Mouse (Mus musculus) forebrain, embryonic 14.5 days (tissue): ENCODE measurements around the gene Hes5. TPM values are rescaled to one million over a fixed set of nuclear protein-coding genes. Genes with fewer than 3 reads are reported as not detected.

ENCODE experiments used
- ATAC-seq: fragments of 200-750 bp; cut with Nextera tagmentation; 2 replicates; pipeline ENCODE4 v1.8.0; 2017; ENCODE audit warnings: mild to moderate bottlenecking, moderate library complexity
- DNase-seq: peaks from one replicate; pipeline ENCODE4 v3.0.0-alpha.2; 2015; ENCODE audit warnings: low spot score
- H3K27ac ChIP-seq: fragments of 300-500 bp; sonication (generic); 2 replicates; pipeline ENCODE4 v1.5.1; 2014; ENCODE audit warnings: low read depth, mild to moderate bottlenecking, control low read depth, low read length, moderate library complexity
- H3K27me3 ChIP-seq: fragments of 300-500 bp; sonication (generic); replicated peaks from 2 replicates; pipeline ENCODE4 v1.6.1; 2014; ENCODE audit warnings: low read length, control low read depth, mixed read lengths; ENCODE audit not compliant: control insufficient read depth, insufficient read depth
- H3K36me3 ChIP-seq: fragments of 300-500 bp; sonication (generic); 2 replicates; pipeline ENCODE4 v1.6.1; 2014; ENCODE audit warnings: low read length, control low read depth; ENCODE audit not compliant: control insufficient read depth, insufficient read depth
- H3K4me1 ChIP-seq: fragments of 300-500 bp; sonication (generic); 2 replicates; pipeline ENCODE4 v1.6.1; 2014; ENCODE audit warnings: antibody characterized with exemption, low read length, control low read depth; ENCODE audit not compliant: control insufficient read depth, insufficient read depth
- H3K4me2 ChIP-seq: fragments of 300-500 bp; sonication (generic); 2 replicates; pipeline ENCODE4 v1.6.1; 2014; ENCODE audit warnings: mild to moderate bottlenecking, control low read depth, low read length
- H3K4me3 ChIP-seq: fragments of 300-500 bp; sonication (generic); 2 replicates; pipeline ENCODE4 v1.5.1; 2014; ENCODE audit warnings: low read depth, low read length, control low read depth
- H3K9ac ChIP-seq: fragments of 300-500 bp; sonication (generic); 2 replicates; pipeline ENCODE4 v1.6.1; 2014; ENCODE audit warnings: mild to moderate bottlenecking, low read length, control low read depth, moderate library complexity
- H3K9me3 ChIP-seq: fragments of 300-500 bp; sonication (generic); replicated peaks from 2 replicates; pipeline ENCODE4 v1.6.1; 2016; ENCODE audit warnings: low read length, control low read depth, mixed read lengths; ENCODE audit not compliant: control insufficient read depth
- WGBS: fragments of 180-500 bp; shearing (Covaris S2); extraction: QIAGEN DNeasy Blood & Tissue Kit; methylation state at CpG from one replicate; pipeline ENCODE4 v1.1.7; 2014; 5-methylcytosine and 5-hydroxymethylcytosine counted together
- polyA plus RNA-seq: library from polyadenylated mRNA; unstranded; fragments of >200 nt; fragmentation: Nextera tagmentation; extraction: Ambion mirVana; gene quantifications from 2 replicates; pipeline ENCODE4 v1.2.1, GENCODE M21; 2014

Hes5 gene
- polyA plus RNA-seq, 1 experiment from 2014 or later = 86.0 TPM

DNA sequence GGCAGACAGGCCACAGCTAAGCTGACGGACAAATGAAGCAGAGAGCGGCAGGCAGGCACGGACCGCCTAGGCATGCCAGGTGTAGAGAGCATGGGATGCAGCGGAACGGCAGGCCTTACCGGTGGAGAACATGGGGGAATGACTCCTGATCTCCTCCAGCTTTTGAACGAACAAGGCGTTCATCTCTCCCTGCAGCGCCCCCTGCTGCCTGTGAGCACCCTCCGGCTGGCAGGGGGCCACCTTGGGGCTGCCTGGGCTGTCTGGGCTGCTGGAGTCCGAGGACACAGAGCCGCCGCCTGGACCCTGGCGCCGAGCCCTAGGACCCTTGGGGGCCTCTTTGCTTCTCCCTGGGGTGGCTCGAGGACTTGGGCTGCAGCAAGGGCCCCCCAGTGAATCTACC, 25.4 kb downstream of the Hes5 start:
- ATAC-seq = peak; percentile 41
- WGBS = 18% methylated on average over 15 of the region's 17 CpGs
- Histone ChIP-seq H3K4me3 (no peak overlapping the region), H3K27ac (no peak overlapping the region), H3K4me2 (0 out of 2 replicates have a peak overlapping the region, but pooled peaks have one; percentile 12), H3K27me3 (no peaks in the 10 kb centered on the region), H3K9ac (peak overlapping the region; percentile 35), H3K36me3 (peaks cover 11% of the 10 kb centered on the region), H3K4me1 (no peaks in the 10 kb centered on the region), H3K9me3 (no peaks in the 10 kb centered on the region)
- peak; percentile 69 for DNase-seq

DNA sequence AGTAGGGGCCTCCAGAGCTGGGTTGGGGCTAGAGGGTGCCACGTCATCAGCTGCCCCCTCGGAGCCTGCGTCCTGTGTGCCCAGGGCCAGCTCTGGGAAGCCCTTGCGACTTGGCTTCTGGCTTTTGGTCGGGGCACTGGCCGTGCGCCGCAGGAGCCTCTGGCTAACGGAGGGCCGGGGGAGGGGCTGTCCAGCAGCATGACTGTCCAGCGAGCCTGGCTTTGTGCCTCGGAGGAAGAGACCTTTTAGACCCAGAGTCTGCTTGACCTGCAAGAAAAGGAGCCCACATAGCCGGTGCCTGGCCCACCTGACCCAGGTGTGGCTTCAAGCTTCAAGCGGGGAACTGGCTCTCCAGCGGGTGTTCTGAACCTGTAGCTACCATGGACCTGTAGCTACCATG, 26.0 kb downstream of the Hes5 start:
- Histone ChIP-seq H3K4me1 (no peaks in the 10 kb centered on the region), H3K4me3 (no peak overlapping the region), H3K9ac (no peak overlapping the region), H3K9me3 (no peaks in the 10 kb centered on the region), H3K36me3 (peaks cover 5% of the 10 kb centered on the region; the same call in 1 of the 2 replicates), H3K27ac (no peak overlapping the region), H3K4me2 (no peak overlapping the region), H3K27me3 (no peaks in the 10 kb centered on the region)
- no peak for ATAC-seq
- WGBS = 65% methylated on average over 15 of the region's 15 CpGs
- DNase-seq = no peak

DNA sequence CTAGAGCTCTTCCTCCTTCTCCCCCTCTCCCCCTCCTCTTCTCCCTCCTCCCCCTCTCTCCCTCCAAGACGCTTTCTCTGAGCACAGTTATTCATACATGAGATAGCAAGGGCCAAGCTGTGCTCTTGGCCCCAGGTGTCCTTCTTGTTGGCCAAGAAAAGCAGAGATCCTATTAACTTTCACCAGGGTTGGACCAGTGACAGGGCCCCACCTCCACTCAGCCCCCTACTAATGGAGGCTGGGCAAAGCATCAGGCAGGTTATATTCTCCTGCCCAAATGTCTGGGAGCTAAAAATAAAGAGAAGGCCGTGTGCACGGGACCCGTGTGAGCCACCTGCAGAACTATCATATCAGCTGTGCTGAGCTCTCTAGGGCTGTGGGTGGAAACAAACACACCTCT, 34.2 kb downstream of the Hes5 start:
- Histone ChIP-seq H3K4me3 (no peak overlapping the region), H3K27me3 (no peaks in the 10 kb centered on the region), H3K36me3 (no peaks in the 10 kb centered on the region), H3K4me1 (no peaks in the 10 kb centered on the region), H3K4me2 (no peak overlapping the region), H3K9me3 (no peaks in the 10 kb centered on the region), H3K9ac (no peak overlapping the region), H3K27ac (no peak overlapping the region)
- DNase-seq (no peak), ATAC-seq (no peak)
- 75% methylated on average over 4 of the region's 4 CpGs for WGBS

DNA sequence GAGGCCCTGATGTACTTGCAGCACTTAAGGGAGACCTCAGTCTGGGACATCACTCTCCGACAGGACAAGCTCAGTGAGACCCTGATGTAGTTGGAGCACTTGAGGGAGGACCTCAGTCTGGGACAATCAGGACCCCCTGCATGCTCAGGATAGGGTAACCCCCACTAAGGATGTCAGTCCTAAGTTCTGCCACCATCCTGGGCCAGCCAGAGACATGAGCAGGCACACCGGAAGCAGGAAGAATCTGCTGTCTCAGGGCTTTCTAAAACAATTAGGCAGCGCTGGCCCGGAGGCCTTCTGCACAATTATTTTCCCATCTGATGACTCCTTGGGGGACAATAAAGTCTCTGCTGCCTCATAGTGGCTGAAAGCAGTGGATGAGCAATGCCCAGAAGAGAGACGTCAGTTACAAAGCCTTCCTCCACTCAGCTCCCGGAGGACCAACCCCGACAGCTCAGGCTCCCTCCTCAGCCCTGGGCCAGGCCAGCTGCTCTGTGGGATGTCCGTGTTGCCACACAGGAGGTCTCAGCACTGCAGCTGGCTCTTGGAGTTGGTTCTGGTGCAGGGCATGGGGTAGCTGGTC, 35.9 kb downstream of the Hes5 start:
- Histone ChIP-seq H3K4me1 (no peaks in the 10 kb centered on the region), H3K4me2 (no peak overlapping the region), H3K4me3 (no peak overlapping the region), H3K27ac (no peak overlapping the region), H3K9me3 (no peaks in the 10 kb centered on the region), H3K9ac (no peak overlapping the region), H3K36me3 (no peaks in the 10 kb centered on the region), H3K27me3 (no peaks in the 10 kb centered on the region)
- no peak for ATAC-seq
- 43% methylated on average over 8 of the region's 8 CpGs for WGBS
- DNase-seq = no peak

DNA sequence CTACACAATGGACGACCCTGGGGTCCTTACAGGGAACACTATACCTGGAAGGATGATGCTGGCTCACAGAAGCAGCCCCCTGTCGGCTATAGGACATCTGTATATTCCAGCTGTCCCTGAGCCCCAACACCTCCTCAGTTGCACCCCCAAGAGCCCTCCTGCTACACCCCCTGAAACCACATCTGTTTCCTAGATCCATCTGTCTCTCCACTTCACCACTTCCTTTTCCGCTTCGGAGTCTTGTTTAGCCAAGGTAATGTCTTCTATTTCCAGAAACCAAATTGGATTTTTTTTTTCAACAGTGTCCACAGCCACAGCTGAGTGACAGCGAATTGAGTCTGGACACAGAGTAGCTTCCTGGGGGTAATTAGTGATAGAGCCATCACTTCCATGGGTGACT, 38.7 kb downstream of the Hes5 start:
- H3K9ac ChIP-seq = no peak overlapping the region
- ATAC-seq (no peak), DNase-seq (no peak)
- H3K9me3 ChIP-seq = no peaks in the 10 kb centered on the region
- H3K36me3 ChIP-seq = no peaks in the 10 kb centered on the region
- 85% methylated on average over 5 of the region's 5 CpGs for WGBS
- H3K4me3 ChIP-seq = no peak overlapping the region
- no peaks in the 10 kb centered on the region for H3K27me3 ChIP-seq
- no peak overlapping the region for H3K4me2 ChIP-seq
- no peak overlapping the region for H3K27ac ChIP-seq
- no peaks in the 10 kb centered on the region for H3K4me1 ChIP-seq

DNA sequence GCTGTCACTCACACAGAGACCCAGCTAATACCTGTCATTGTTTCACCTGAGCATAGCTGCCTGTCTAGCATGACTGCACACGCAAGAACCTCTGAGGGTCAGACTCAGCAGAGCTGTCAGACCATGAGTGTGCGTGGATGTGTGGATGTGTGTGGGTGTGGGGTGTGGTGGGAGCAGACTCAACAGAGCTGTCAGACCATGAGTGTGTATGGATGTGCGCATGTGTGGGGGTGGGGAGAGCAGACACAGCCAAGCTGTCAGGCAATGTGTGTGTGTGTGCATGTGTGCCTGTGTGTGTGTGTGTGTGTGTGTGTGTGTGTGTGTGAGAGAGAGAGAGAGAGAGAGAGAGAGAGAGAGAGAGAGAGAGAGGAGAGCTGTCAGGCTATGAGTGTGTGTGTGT, 44.6 kb downstream of the Hes5 start:
- H3K36me3 ChIP-seq = no peaks in the 10 kb centered on the region
- no peaks in the 10 kb centered on the region for H3K27me3 ChIP-seq
- DNase-seq (no peak), ATAC-seq (no peak)
- no peak overlapping the region for H3K9ac ChIP-seq
- no peak overlapping the region for H3K4me3 ChIP-seq
- H3K27ac ChIP-seq = no peak overlapping the region
- no peaks in the 10 kb centered on the region for H3K4me1 ChIP-seq
- no peak overlapping the region for H3K4me2 ChIP-seq
- H3K9me3 ChIP-seq = no peaks in the 10 kb centered on the region
- 92% methylated on average over 3 of the region's 3 CpGs for WGBS

DNA sequence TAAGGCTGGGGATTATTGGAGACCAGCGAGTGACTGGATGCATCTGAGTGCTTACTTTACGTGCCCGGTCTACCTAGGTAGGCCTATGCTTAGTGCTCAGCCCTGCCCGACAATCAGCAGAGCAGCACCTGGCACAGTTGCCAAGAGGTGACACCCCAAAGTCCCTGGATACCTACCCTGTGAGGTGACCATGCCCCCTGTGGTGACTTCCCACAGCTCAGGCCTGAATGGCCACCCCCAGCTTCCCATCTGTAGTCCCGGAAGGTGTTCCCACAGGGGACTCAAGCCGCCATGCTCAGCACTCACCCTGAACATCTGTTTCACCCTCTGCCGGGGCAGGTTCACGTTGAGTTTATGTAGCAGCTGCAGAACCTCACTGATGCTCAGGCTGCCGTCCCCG, 45.6 kb downstream of the Hes5 start:
- DNase-seq (no peak), ATAC-seq (no peak)
- Histone ChIP-seq H3K9ac (no peak overlapping the region), H3K4me1 (no peaks in the 10 kb centered on the region), H3K4me3 (no peak overlapping the region), H3K27me3 (no peaks in the 10 kb centered on the region), H3K27ac (no peak overlapping the region), H3K36me3 (no peaks in the 10 kb centered on the region), H3K4me2 (no peak overlapping the region), H3K9me3 (no peaks in the 10 kb centered on the region)
- 75% methylated on average over 10 of the region's 10 CpGs for WGBS

DNA sequence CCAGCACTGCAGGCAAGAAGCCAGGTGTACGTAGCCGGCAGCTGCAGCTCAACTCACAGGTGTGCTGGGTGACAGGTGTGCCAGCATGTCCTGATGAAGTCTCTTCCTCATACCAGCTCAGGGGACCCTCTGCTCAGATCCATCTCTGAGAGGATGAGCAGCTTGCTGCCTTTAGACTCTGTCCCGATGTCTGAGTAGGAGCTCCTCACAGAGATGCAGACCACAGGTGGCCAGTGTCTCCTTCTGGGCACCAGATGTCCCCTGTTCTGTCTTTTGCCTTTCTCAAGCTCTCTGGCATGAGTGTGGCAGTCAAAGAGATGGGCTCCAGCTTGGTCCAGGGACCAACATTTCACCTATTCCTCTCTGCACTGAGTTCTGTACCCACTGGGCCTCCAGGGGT, 46.9 kb downstream of the Hes5 start:
- WGBS = 89% methylated on average over 3 of the region's 3 CpGs
- no peaks in the 10 kb centered on the region for H3K9me3 ChIP-seq
- no peak overlapping the region for H3K9ac ChIP-seq
- ATAC-seq (no peak), DNase-seq (no peak)
- H3K4me1 ChIP-seq = no peaks in the 10 kb centered on the region
- no peaks in the 10 kb centered on the region for H3K36me3 ChIP-seq
- no peak overlapping the region for H3K4me2 ChIP-seq
- H3K4me3 ChIP-seq = no peak overlapping the region
- no peaks in the 10 kb centered on the region for H3K27me3 ChIP-seq
- H3K27ac ChIP-seq = no peak overlapping the region

DNA sequence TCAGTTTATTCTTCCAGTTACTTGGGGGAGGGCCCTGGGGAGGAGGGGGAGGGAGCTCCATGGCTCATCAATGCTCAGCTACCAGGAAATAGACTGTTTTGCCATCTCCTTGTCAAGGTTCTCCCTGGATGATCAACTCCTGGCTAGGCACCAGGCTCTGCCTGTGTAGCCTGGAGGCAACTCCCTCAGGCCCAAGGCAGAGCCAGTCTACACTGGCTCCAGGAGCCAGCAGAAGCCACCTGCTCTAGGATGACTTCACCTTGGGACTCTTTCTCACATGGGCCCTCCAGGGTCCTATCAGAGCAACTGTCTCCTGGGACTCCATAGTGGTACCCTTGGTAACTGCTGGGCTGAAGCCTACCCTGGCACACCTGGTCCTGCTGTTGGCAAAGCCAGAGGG, 47.4 kb downstream of the Hes5 start:
- H3K4me1 ChIP-seq = no peaks in the 10 kb centered on the region
- H3K9me3 ChIP-seq = no peaks in the 10 kb centered on the region
- ATAC-seq (no peak), DNase-seq (no peak)
- H3K4me2 ChIP-seq = no peak overlapping the region
- no peaks in the 10 kb centered on the region for H3K27me3 ChIP-seq
- H3K9ac ChIP-seq = no peak overlapping the region
- H3K27ac ChIP-seq = no peak overlapping the region
- no peaks in the 10 kb centered on the region for H3K36me3 ChIP-seq
- H3K4me3 ChIP-seq = no peak overlapping the region
